Mouse (Mus musculus): ENCODE data around the gene Cyb5b. TPM values are rescaled to one million over a fixed set of nuclear protein-coding genes. Genes with fewer than 3 reads are reported as not detected.

The Cyb5b gene
- total RNA-seq, 2 experiments from 2014 or later, result 12.8 to 21.3 TPM

- ATAC-seq (replicated peaks; ENCODE audit: low FRiP score, poor library complexity, severe bottlenecking), result no peak
These were observed 13.9 kb downstream of the Cyb5b start for GRCm38 (mm10) chr8:107164251-107164773.

DNA sequence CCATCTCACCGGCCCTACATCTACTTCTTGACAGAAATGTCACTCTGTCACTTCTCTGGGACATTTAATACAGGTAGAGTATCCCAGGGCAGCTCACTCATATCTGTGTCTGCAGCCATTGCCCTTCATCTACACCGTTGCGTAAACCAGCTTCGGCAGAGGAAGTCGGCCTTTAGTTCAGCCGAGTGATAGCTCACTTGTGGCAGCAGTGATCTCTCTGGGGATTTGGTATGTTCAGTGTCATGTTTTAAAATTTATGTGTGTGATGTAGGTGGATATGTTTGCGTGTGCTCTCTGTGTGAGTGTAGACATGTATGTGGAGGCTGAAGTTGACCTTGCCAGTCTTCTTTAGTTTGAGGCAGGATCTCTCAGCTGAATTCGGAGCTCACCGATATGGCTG lies 15.3 kb downstream of the Cyb5b start:
- ATAC-seq (replicated peaks; ENCODE audit: low FRiP score, poor library complexity, severe bottlenecking), result no peak

DNA sequence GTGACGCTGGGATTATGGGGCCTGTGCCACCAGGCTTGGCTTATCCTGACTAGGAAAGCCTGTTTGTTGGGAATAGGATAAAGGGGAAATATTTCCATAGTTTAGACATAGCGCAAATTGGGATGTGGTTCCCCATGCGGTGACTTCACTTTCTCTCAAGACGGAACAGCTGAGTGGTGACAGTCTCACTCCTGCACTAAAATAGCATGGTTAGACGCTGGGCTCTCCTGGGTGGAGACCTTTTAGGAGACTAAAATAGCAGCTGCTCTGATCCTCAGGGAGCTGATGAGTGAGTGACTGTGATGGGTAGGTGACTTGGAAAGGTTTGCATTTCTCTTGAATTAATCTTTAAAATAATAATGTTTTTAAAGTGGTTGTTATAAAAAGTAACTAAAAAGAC lies 17.4 kb downstream of the Cyb5b start:
- ATAC-seq (replicated peaks; ENCODE audit: low FRiP score, poor library complexity, severe bottlenecking), result no peak

GRCm38 (mm10) chr8:107172152-107172551 lies 21.7 kb downstream of the Cyb5b start:
- ATAC-seq (replicated peaks; ENCODE audit: low FRiP score, poor library complexity, severe bottlenecking), result no peak

- ATAC-seq (replicated peaks; ENCODE audit: low FRiP score, poor library complexity, severe bottlenecking), result no peak
These were observed 22.7 kb downstream of the Cyb5b start for GRCm38 (mm10) chr8:107172969-107173645.

- no peak for ATAC-seq (replicated peaks; ENCODE audit: low FRiP score, poor library complexity, severe bottlenecking)
These were observed 30.7 kb downstream of the Cyb5b start for GRCm38 (mm10) chr8:107181122-107181521.

DNA sequence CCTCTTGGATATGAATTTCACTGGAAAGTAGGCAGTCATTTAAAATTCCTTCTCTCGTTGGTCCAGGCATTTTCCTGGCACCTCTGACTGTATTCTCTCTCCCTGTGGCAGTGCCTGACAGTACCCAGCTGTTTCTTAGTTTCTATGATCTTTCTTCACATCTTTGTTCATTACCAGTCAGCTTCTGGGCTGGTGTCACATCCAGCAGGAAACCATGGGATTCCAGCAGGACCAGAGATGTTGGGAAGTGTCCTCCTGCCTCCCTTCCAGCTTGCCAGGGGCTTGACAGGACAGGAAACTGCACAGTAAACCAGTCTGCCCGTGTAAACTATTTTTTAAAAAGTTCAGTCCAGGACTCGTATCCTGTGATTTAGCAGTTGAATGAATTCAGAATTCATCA lies 34.6 kb downstream of the Cyb5b start:
- no peak for ATAC-seq (replicated peaks; ENCODE audit: low FRiP score, poor library complexity, severe bottlenecking)

GRCm38 (mm10) chr8:107186659-107187390 lies 36.4 kb downstream of the Cyb5b start:
- no peak for ATAC-seq (replicated peaks; ENCODE audit: low FRiP score, poor library complexity, severe bottlenecking)

GRCm38 (mm10) chr8:107187631-107188030 lies 37.2 kb downstream of the Cyb5b start:
- no peak for ATAC-seq (replicated peaks; ENCODE audit: low FRiP score, poor library complexity, severe bottlenecking)

GRCm38 (mm10) chr8:107192631-107193030 lies 42.2 kb downstream of the Cyb5b start:
- no peak for ATAC-seq (replicated peaks; ENCODE audit: low FRiP score, poor library complexity, severe bottlenecking)

- no peak for ATAC-seq (replicated peaks; ENCODE audit: low FRiP score, poor library complexity, severe bottlenecking)
These were observed 42.9 kb downstream of the Cyb5b start for GRCm38 (mm10) chr8:107193331-107193730.

- ATAC-seq (replicated peaks; ENCODE audit: low FRiP score, poor library complexity, severe bottlenecking), result no peak
These were observed 44.5 kb downstream of the Cyb5b start for GRCm38 (mm10) chr8:107194786-107195451.

GRCm38 (mm10) chr8:107197901-107198826 lies 47.7 kb downstream of the Cyb5b start:
- no peak for ATAC-seq (replicated peaks; ENCODE audit: low FRiP score, poor library complexity, severe bottlenecking)

DNA sequence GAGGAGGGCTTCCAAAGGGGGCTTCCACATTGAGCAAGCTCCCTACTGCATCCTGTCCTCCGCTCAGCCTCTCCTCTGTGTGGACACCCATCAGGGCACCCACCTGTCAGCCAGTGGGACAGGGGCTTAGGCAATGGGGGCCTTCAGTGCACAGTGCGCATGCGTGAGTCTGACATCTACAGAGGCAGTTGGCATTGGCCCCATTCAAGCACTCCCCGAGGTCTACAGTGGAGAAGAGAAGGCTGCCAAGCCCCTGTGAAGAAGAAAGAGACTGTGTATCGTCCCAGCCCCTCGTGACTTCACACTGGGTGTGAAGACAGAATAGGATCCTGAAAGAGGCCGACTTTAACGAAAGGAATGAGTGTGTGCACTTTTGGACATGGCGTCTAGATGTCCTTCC lies 54.7 kb downstream of the Cyb5b start:
- no peak for ATAC-seq (replicated peaks; ENCODE audit: low FRiP score, poor library complexity, severe bottlenecking)

DNA sequence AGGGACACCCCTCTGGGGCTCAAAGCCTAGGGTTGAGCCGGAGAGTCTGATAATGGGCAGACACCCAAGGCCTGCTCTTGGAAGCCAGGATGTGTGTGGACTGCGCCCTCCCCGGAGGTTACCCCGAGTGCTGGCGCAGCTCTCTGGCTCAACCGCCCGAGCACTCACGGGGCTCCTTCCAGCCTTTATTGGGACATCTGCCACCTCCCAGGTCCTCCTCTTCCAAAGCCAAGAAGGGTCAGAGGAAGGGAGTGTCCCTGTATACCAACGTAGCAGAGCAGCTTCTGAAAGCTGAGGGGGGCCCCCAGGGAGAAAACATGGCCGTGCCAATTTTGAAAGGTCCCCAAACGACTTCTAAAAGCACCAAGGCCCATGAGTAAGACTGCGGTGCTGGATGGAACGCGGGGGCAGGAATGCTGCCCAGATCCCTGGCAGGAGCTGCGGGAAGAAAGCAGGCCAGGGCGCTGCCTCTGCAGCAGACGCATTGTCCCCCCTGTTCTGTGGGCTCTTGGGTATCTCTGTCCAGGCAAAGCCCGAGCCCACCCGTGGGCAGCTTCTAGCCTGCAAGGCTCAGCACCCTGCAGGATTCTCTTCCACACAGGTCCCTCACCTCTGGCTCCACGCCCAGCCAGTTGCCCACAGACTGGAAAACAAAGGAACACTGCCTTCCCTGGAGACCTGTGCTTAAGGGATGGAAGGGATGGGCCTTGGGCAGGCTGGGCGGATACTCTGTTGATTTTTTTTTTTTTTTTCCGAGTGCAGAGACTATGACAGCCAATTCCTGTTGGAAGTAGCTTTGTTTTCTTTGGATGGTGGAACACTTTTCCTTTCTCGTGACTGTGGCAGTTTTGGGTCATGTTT lies 55.5 kb downstream of the Cyb5b start:
- ATAC-seq (replicated peaks; ENCODE audit: low FRiP score, poor library complexity, severe bottlenecking), result no peak

DNA sequence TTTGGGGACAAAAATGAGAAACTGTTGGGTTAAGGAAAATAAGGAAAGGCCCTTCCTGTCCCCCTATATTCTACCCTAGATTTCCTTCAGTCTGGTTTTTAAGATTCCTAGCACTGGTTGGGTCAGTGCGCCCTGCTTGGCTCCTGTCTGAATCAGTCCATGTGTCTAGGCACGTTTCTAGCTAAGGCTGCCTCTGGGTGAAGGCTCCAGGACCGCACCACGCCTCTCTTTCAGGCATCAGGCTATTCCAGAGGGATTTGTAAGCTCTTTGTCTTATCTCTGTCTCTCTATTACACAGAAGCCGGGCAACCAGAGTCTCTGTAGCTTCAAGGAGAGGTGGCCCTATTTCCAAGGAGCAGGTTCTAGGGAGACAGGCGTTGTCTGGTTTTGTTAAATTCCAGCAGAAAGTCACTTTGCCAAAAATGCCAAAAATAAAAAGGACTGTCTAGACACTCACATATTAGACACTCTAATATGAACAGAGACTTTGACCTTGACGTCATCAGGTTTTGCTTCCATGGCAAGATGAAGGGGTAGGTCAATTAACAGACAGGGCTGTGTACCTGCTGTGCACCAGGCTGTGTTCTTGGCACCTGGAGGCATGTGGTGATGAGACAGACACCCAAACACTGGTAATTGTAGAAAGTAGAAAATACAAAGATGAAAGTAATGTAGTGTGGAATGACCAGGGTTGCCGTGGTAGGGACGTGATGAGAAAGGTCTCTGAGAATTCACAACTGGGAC lies 56.5 kb downstream of the Cyb5b start:
- ATAC-seq (replicated peaks; ENCODE audit: low FRiP score, poor library complexity, severe bottlenecking), result no peak

DNA sequence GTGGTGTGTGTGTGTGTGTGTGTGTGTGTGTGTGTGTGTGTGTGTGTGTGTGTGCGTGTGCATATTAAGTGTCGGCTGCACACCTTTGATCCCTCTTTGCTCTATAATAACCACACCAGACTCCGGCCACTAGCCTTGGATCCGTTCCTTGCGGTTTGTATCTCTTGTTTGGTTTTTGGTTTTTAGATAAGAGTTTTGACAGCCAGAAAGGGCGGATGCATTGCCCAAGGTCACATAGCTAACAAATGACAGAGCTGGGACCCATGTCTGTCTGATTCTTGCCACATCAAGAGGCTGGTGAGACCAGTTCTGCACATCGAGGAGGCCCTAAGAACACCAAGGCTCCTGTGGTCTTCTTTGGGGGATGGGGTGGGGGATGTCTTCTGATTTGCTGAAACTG lies 58.7 kb downstream of the Cyb5b start:
- no peak for ATAC-seq (replicated peaks; ENCODE audit: low FRiP score, poor library complexity, severe bottlenecking)

DNA sequence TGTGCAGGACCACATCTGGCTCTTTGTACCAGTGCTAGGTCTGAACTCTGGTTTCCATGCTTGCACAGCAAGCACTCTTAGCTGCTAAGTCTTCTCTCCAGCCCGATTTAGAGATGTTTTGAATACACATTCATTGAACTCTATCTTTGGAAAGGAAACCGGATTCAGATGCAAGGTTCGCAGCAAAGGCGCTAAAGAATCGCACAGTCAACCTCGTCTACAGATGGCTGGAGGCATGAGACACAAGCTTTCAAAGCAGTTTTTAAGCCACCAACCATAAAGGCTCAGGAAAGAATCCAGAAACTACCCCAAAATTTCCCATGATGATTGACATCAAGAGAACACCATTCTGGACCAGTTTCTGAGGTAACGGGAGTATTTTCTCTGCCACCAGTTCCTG lies 61.6 kb downstream of the Cyb5b start:
- ATAC-seq (replicated peaks; ENCODE audit: low FRiP score, poor library complexity, severe bottlenecking), result no peak
